Mouse (Mus musculus) brain, embryonic 14.5 days (tissue): ENCODE data around the gene Olfr1360.
"Not testable (repeated sequence)": the region's sequence is repeated elsewhere in the genome, so short reads cannot be mapped to it uniquely, and the experiment has no call there.

ENCODE experiments used
- CTCF ChIP-seq: fragments of 200-500 bp; IDR thresholded peaks from 2 replicates; pipeline ENCODE4 v1.5.1; 2012; ENCODE audit warnings: inconsistent platforms, mild to moderate bottlenecking, moderate library complexity, borderline replicate concordance; ENCODE audit not compliant: insufficient read depth, insufficient read length; ENCODE audit errors: extremely low read depth
- POLR2A ChIP-seq: fragments of 200-500 bp; IDR thresholded peaks from 2 replicates; pipeline ENCODE4 v1.6.1; 2012; ENCODE audit warnings: mild to moderate bottlenecking, inconsistent platforms, borderline replicate concordance; ENCODE audit not compliant: poor library complexity, insufficient read depth, insufficient read length, severe bottlenecking; ENCODE audit errors: extremely low read depth

DNA sequence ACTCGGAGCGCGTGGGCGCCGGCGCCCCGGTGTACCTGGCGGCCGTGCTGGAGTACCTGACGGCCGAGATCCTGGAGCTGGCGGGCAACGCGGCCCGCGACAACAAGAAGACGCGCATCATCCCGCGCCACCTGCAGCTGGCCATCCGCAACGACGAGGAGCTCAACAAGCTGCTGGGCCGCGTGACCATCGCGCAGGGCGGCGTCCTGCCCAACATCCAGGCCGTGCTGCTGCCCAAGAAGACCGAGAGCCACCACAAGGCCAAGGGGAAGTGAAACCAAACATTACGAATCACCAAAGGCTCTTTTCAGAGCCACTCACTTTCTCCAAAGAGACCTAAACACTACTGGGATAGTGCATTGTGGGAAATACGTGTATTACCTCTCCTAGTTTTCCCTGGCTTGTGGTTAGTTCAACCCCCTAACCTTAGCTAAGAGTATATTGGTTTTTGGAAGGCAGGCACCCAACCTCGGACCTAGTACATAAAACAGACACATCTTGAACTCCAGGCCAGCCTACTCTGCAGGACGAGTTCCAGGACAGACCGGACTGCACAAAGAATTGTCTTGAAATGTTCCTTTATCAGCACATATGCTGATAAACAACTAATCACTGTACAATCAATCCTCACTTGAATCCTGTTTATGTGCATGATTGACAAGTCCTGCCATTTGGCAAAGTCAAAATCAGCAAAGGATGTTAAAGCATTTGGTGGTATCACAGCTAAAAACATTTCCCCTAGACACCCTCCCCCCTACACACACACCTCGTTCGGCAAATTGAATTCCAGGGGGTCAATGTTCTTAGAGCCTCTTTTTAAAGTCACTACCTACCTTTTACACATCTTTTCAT is 39.6 kb upstream of the Olfr1360 start:
- not testable (repeated sequence) for TF ChIP-seq CTCF
- peak; percentile 28; the same call in 1 of the 2 replicates for TF ChIP-seq POLR2A
